Comparison of ENCODE assay signal across 8 mouse cellular contexts in genomic region chr11:101095314-101096024, GRCm38 (mm10). TPM values are rescaled to one million over a fixed set of nuclear protein-coding genes. Genes with fewer than 3 reads are reported as not detected.
DNase-seq lines count a peak whose midpoint lies in the region; ATAC-seq and TF ChIP-seq lines count a peak whose summit lies in the region.

Gene Psmc3ip (minus strand): TSS chr11:101095436.

- peaks cover 0 to 3% of the 10 kb centered on the region in 2 experiments; a peak in 1 of 4 replicates for H3K4me1 ChIP-seq in ES-E14 (ENCODE audit: control insufficient read depth in 2 of 2, insufficient read depth in 2 of 2, low read length in 2 of 2, poor library complexity in 1 of 2)
- H3K4me1 ChIP-seq in forebrain, embryonic 14.5 days (ENCODE audit: control insufficient read depth, insufficient read depth, low read length), result peaks cover 6% of the 10 kb centered on the region; the same call in 1 of the 2 replicates
- peaks cover 12% of the 10 kb centered on the region for H3K4me1 ChIP-seq in liver, postnatal 0 days (ENCODE audit: insufficient read depth)
- H3K4me1 ChIP-seq in neural tube, embryonic 13.5 days (replicated peaks), result peaks cover 23% of the 10 kb centered on the region

- TF ChIP-seq EP300 in liver, postnatal 0 days (IDR thresholded peaks at IDR 0.05; ENCODE audit: low read depth), result peak; percentile 24; the same call in 1 of the 2 replicates

- peak within 1 kb of the TSS; percentile 24; the same call in 1 of the 2 replicates for H3K27ac ChIP-seq in ES-E14 (ENCODE audit: insufficient read depth, low read depth, low read length, poor library complexity, severe bottlenecking)
- peak within 1 kb of the TSS; percentile 61 for H3K27ac ChIP-seq in forebrain, embryonic 14.5 days (ENCODE audit: low read depth, low read length)
- H3K27ac ChIP-seq in liver, postnatal 0 days (ENCODE audit: low read depth), result peak within 1 kb of the TSS; percentile 97
- H3K27ac ChIP-seq in neural tube, embryonic 13.5 days (replicated peaks), result peak within 1 kb of the TSS; percentile 91

- H3K9ac ChIP-seq in ES-E14 (ENCODE audit: insufficient read depth, low read depth, low read length, poor library complexity, severe bottlenecking), result peak within 1 kb of the TSS; percentile 91
- H3K9ac ChIP-seq in forebrain, embryonic 14.5 days (ENCODE audit: low read length), result peak within 1 kb of the TSS; percentile 68
- peak within 1 kb of the TSS; percentile 82 for H3K9ac ChIP-seq in liver, postnatal 0 days (replicated peaks)
- peak within 1 kb of the TSS; percentile 82 for H3K9ac ChIP-seq in neural tube, embryonic 13.5 days

- peak; percentile 94 for DNase-seq in ES-E14 (ENCODE audit: low read depth, low spot score)
- peak; percentile 92 for DNase-seq in cerebellum, adult 11 months
- DNase-seq in forebrain, embryonic 14.5 days (ENCODE audit: low spot score), result peak; percentile 97
- peak; percentile 94 to 97 for DNase-seq in heart, postnatal 14 days
- DNase-seq in layer of hippocampus, adult 11-12 months (ENCODE audit: low spot score), result peak; percentile 94
- peak; percentile 96 for DNase-seq in liver, postnatal 0 days
- DNase-seq in telencephalon, adult 2 months (ENCODE audit: low read depth, low spot score), result peak; percentile 91

- in situ Hi-C loops in ES-E14 (cut with MboI; ENCODE audit: low sequenced_read_pairs in 2 of 2, unreplicated experiment in 2 of 2), result no loop called here

- no peaks in the 10 kb centered on the region for H3K9me3 ChIP-seq in ES-E14 (ENCODE audit: control insufficient read depth, insufficient read depth, low read depth, low read length)
- no peaks in the 10 kb centered on the region for H3K9me3 ChIP-seq in forebrain, embryonic 14.5 days (replicated peaks; ENCODE audit: control insufficient read depth, low read length)
- H3K9me3 ChIP-seq in liver, postnatal 0 days (ENCODE audit: low read length), result no peaks in the 10 kb centered on the region
- H3K9me3 ChIP-seq in neural tube, embryonic 13.5 days, result no peaks in the 10 kb centered on the region

- TF ChIP-seq CTCF in liver, postnatal 0 days (IDR thresholded peaks at IDR 0.05; ENCODE audit: low read depth), result peak; percentile 89

- intact Hi-C loops in heart, postnatal 14 days (cut with DNase I), result loop anchor here (1.0 to 5.0 kb wide), 2 partner anchors 80 to 207 kb away; partner anchors contain the start of genes Becn1 and Ccr10

- H3K4me2 ChIP-seq in forebrain, embryonic 14.5 days (ENCODE audit: low read length), result peak within 1 kb of the TSS; percentile 92
- peak within 1 kb of the TSS; percentile 83 for H3K4me2 ChIP-seq in liver, postnatal 0 days (ENCODE audit: low read depth, low read length)
- peak within 1 kb of the TSS; percentile 88 for H3K4me2 ChIP-seq in neural tube, embryonic 13.5 days

- no peaks in the 10 kb centered on the region for H3K27me3 ChIP-seq in forebrain, embryonic 14.5 days (replicated peaks; ENCODE audit: control insufficient read depth, insufficient read depth, low read length)
- H3K27me3 ChIP-seq in liver, postnatal 0 days (ENCODE audit: insufficient read depth, low read length), result no peaks in the 10 kb centered on the region
- no peaks in the 10 kb centered on the region for H3K27me3 ChIP-seq in neural tube, embryonic 13.5 days

- peaks cover 45% of the 10 kb centered on the region for H3K36me3 ChIP-seq in ES-E14 (ENCODE audit: control insufficient read depth, insufficient read depth, low read length, poor library complexity, severe bottlenecking)
- peaks cover 76% of the 10 kb centered on the region for H3K36me3 ChIP-seq in forebrain, embryonic 14.5 days (ENCODE audit: control insufficient read depth, insufficient read depth, low read length)
- H3K36me3 ChIP-seq in liver, postnatal 0 days (replicated peaks; ENCODE audit: insufficient read depth, low read length), result peaks cover 73% of the 10 kb centered on the region
- H3K36me3 ChIP-seq in neural tube, embryonic 13.5 days, result peaks cover 75% of the 10 kb centered on the region

- WGBS in forebrain, embryonic 14.5 days, result under 1% methylated on average over 43 of the region's 43 CpGs
- 1% methylated on average over 43 of the region's 43 CpGs for WGBS in liver, postnatal 0 days (ENCODE audit: insufficient replicate concordance)
- WGBS in neural tube, embryonic 13.5 days, result under 1% methylated on average over 43 of the region's 43 CpGs

- peak within 1 kb of the TSS; percentile 82 to 91 for H3K4me3 ChIP-seq in ES-E14 (ENCODE audit: insufficient read depth in 1 of 2, low read depth in 1 of 2, low read length in 2 of 2, poor library complexity in 1 of 2, severe bottlenecking in 1 of 2)
- peak within 1 kb of the TSS; percentile 55 for H3K4me3 ChIP-seq in forebrain, embryonic 14.5 days (ENCODE audit: low read depth, low read length)
- peak within 1 kb of the TSS; percentile 76 for H3K4me3 ChIP-seq in liver, postnatal 0 days (ENCODE audit: low read depth, low read length)
- H3K4me3 ChIP-seq in neural tube, embryonic 13.5 days, result peak within 1 kb of the TSS; percentile 80

- ATAC-seq in forebrain, embryonic 14.5 days, result peak; percentile 98
- ATAC-seq in liver, postnatal 0 days, result peak; percentile 98
- peak; percentile 95 for ATAC-seq in neural tube, embryonic 13.5 days (ENCODE audit: low read depth)

TF ChIP-seq in ES-E14, 5 proteins besides CTCF, POLR2A, EP300 and RAD21:
- TF ChIP-seq CHD2 (IDR thresholded peaks at IDR 0.05; ENCODE audit: low read depth, low read length) (0 out of 2 replicates have a peak, but pooled peaks have one; percentile 38), HCFC1 (IDR thresholded peaks at IDR 0.05; ENCODE audit: borderline replicate concordance, insufficient read depth, low read length) (no peak), MAFK (IDR thresholded peaks at IDR 0.05; ENCODE audit: insufficient read depth, low read depth, low read length) (no peak)

RNA-seq across cellular contexts. Expression of gene Psmc3ip, which starts in this region (rescaled TPM):
- 20.6 and 31.5 TPM in 2 replicates for total RNA-seq in ES-E14 (2012; rRNA removed)
- 39.8 and 54.3 TPM in 2 replicates for polyA plus RNA-seq in forebrain, embryonic 14.5 days (2014; fragmentation: Nextera tagmentation; extraction: Ambion mirVana)
- 1 to 10 TPM; 2.0 to 2.2 TPM for total RNA-seq in heart, postnatal 14 days (2021)
- polyA plus RNA-seq in liver, postnatal 0 days (2015; fragmentation: Nextera tagmentation; extraction: Ambion mirVana), result 8.1 and 8.2 TPM in 2 replicates
- polyA plus RNA-seq in neural tube, embryonic 13.5 days (2015; fragmentation: Nextera tagmentation; extraction: Ambion mirVana), result 20.5 and 23.7 TPM in 2 replicates

Comparison
In these comparisons a context has a peak if more than half of its experiments do, and no peak if none do; other contexts are left out.
1. Peak in every context shown above with its lines: DNase-seq, ATAC-seq, H3K4me3 ChIP-seq and H3K27ac ChIP-seq.
2. H3K27ac ChIP-seq: peak in every context shown above with its lines; median percentile 97 in liver, postnatal 0 days; 91 in neural tube, embryonic 13.5 days; 61 in forebrain, embryonic 14.5 days; 24 in ES-E14.